Mouse (Mus musculus): Measurements from ENCODE around the gene Notch1. TPM values are rescaled to one million over a fixed set of nuclear protein-coding genes. Genes with fewer than 3 reads are reported as not detected.
A peak's percentile ranks its signal among the peaks of the same experiment; 100 is the strongest.

Gene Notch1
- total RNA-seq, 2 experiments from 2014 or later, result 3.3 to 7.3 TPM

DNA sequence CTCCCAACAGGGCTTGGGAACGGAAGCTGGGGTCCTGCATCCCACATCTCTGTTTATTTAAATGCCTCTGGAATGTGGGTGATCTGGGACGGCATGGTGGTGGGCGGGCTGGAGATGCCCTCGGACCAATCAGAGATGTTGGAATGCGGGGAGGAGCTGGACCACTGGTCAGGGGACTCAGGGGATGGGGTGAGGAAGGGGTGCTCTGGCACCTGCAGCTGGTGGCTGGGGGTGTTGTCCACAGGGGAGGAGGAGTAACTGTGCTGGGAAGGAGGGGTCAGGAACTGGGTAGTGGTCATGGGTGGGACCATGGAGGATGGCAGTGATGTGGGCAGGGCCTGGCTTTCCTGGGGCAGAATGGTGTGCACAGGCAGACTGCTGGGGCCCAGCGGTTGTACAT, 57.0 kb downstream of the Notch1 start:
- ATAC-seq (replicated peaks; ENCODE audit: low FRiP score, poor library complexity, severe bottlenecking), result no peak

DNA sequence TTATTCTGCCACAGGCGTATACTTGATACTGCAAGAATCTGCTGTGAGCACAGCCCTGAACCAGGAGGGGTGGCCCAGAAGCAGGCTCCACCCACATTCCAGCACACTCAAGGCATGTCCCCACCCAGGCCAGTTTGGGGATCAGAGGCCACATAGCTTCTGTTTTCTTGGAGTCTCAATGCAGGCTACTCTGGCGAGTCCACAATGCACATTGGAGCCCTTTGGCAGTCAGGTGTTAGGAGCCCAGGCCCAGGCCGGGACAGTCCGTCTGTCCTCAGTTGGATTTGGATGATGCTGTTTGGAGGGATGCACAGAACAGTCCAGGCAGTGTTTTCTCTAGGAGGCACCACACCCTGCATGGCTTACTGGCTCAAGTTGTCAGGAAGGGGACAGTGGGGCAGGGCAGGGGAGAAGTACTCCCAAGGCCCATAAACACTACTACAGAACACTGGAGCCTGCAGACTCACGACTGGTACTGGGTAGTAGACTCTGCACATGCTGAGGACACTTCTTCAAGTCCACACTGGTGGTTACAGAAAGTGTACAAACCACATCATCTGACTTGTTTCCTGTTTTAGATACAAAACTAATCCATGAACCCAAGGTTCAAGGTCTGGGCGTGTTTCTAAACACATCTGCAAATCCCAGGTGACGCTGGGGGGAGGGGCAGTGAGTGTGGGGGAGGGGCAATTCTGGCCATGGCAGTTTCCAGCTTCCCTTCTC, 57.9 kb downstream of the Notch1 start:
- no peak for ATAC-seq (replicated peaks; ENCODE audit: low FRiP score, poor library complexity, severe bottlenecking)

DNA sequence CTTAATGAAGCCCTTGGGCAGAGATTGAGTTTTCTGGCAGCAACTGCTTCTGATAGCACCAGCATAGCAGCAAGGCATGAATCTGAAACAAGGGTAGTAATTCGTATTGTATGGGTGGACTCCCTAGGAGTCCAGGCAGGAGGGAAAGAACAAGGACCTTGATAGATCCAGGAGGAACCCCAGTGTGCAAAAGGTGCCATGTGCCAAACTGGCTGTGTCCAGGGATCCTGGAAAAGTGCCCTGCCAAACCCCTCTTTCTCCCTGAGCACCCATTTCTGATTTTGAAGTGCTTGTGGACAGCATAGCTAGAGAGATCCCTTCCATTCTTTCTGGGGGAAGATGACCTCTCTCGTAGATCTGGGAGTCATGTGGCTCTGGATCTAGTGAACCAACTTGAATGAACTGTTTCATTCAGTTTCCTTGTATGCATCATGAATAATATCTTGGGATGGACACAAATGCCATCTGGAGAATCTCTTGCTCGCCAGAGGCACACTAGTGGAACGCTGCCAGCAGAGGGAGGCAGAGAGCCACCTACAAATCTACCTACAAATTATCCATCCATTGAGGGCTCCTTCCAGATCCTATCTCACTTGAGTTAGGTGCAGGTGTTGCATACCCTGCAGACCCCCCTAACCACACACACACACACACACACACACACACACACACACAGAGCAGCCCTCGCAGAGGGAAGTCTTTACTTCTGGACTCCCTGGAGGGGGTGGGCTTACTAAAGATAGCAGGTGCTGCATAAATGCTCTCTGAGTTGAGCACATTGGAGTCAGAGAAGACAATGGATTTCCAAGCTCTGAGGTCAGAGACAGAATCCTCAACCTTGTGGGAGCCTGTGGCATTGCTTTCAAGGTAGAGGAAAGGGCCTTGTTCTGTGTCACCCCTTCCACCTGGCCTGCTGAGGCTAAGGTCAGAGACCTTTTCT, 67.1 kb downstream of the Notch1 start:
- ATAC-seq (replicated peaks; ENCODE audit: low FRiP score, poor library complexity, severe bottlenecking), result no peak

DNA sequence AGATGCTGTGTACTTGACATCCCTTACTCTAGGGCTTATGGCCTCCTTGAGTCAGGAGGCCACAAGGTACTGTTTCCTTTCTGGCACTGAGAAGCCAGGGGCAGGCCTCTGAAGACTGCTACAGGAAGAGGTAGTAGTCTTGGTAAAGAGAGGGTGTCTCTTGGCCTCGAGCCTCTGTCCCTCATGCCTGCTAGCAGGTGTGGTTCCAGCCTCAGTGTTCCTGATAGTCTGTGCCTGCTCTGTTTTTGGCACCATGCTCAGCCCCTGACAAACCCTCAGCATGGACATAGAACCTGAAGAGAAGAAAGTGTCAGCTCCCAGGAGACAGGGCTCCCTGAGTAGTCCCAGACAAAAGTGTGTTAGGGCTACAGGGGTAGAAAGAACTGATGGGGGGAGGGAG, 69.0 kb downstream of the Notch1 start:
- ATAC-seq (replicated peaks; ENCODE audit: low FRiP score, poor library complexity, severe bottlenecking), result no peak

DNA sequence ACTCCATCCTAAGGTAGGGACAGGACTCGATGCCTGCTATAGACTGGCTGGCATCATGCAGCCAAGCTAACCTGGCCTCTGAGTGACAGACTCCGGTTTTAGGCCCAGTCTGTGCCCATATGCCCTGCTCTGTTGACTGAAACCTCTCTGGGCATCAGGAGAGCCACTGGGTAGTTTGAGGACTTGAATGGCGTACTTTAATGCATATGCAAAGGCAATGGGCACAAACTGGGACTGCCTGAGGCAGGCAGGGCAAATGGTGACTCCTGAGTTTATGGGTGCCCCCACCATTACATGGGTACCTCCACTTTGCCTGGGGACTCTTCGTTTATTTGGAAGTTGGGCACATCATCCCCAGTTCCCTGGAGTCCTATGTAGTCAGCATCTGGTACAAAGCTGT, 69.8 kb downstream of the Notch1 start:
- no peak for ATAC-seq (replicated peaks; ENCODE audit: low FRiP score, poor library complexity, severe bottlenecking)

DNA sequence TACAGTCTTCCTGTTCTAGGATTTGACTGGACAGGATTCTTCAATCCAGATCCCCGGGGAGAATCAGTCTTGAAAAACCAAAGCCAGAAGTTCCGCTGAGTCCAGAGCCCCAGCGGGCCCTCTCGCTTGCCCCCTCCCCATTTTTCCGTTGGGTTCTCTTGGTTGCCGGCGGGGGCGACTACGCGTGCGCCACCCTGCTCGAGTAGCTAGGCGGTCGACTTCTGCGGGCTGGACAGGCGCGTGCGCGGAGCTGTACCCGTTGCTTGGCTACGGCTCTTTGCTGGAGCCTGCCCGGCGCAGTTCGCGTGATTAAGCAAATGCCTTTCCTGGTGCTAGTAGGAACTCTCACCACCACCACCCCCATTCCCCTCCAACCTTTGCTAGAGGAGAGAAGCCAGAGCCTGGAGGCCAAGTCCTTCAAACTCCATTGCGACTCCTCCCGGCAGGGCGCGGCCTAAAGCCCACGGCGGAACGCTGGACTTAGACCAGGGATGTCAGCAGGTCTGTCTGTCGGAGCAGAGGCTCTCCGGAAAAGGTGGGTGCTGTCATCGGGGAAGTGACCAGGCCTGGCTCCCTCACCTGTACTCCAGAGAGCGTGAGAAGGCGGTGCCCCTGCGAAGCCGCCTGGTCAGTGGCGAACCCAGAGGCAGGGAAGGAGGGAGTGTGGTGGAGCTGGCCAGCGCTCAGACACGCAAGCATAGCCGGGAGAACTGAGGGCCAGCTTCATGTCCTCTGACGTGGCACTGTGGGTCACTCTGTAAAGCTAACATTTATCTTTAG, 70.6 kb downstream of the Notch1 start:
- ATAC-seq (replicated peaks; ENCODE audit: low FRiP score, poor library complexity, severe bottlenecking), result peak; percentile 75

DNA sequence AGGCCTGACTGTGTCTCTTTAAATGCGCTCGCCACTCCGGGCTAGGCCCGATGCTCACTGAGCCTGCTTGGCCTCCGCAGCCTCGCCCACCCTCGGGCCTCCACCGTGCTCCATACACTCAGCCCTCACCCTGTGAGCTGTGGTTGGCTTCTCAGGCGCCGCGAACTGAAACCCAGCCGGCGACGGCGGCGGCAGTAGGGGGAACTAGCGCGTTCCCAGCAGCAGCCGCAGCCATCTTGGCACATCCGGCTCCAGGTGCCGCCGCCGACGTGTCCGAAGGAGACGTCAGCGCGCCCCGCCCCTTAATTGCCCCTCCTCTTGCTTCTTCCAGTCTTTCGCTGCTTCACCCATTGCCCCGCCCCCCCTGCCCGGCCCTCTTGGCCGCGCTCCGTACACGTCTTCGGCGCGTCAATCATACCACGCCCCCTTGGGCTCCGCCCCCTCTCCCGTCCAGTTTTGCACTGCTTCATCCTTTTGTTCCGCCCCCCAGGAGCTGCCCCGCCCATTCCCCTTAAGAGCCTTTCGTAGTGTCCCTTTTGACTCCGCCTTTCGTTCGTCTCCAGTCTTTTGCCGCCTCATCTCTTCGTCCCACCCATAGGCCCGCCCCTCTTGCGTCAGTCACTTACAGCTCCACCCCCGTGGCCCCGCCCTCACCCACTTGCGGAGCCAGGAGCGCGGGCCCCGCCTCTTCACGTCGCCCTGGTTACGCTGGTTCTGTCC, 71.4 kb downstream of the Notch1 start, which contains the start of gene Sec16a:
Gene Sec16a (minus strand): TSS at position 271 of the 720 bp plus-strand sequence.
- peak; percentile 82 for ATAC-seq (replicated peaks; ENCODE audit: low FRiP score, poor library complexity, severe bottlenecking)

DNA sequence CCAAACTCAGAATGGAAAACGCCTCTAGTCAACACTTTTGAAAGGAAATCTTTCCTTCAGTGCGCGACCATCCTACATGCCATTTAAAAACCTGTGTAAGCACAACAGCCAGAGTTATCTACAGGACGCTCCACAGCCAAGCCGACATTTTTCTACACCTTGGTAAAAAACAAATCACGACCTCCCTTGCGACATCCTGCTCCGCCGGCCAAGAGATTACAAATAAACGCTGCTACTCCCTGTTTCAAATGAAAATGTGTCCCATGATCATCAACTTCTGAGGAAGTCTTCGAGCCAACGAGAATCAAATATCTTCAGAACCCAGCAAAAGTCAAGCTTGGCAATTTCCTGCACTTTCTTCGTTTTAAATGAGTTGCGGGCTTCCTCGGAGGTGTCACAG, 72.1 kb downstream of the Notch1 start:
- no peak for ATAC-seq (replicated peaks; ENCODE audit: low FRiP score, poor library complexity, severe bottlenecking)

DNA sequence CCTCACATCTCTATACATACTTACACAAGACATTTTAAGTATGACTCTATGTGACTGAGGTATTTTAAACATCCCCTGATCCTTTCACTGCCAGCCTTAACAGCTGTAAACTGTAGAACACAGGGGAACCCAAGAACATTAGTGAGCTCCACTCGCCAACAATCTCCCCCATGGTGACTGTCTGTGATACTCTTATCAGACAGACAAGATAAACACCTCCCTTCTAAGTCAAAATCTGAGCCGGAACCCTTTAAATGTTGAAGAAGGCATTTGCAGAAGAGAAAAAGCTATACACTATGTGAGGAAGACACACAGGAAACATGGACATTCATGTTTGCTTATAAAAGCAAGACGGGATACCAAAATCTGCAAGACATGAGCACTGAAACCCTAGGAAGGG, 72.6 kb downstream of the Notch1 start:
- no peak for ATAC-seq (replicated peaks; ENCODE audit: low FRiP score, poor library complexity, severe bottlenecking)

DNA sequence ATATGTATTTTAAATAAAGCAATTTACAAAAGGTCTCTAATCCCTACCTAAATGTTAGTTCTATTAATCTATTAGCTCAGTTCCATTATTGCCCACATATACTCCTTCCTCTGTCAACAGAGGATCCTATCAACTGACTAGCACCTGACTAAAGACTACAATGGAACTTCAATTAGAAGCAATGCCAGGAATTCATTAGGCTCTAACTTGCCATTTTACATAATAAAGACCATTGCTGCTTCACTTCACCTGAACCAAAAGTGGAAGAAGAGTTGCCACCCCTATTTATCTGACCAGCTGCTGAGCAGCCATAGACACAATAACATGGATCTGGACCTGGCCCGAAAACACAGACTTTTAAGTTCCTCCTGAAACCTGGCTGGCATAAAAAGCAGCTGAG, 73.6 kb downstream of the Notch1 start:
- no peak for ATAC-seq (replicated peaks; ENCODE audit: low FRiP score, poor library complexity, severe bottlenecking)

DNA sequence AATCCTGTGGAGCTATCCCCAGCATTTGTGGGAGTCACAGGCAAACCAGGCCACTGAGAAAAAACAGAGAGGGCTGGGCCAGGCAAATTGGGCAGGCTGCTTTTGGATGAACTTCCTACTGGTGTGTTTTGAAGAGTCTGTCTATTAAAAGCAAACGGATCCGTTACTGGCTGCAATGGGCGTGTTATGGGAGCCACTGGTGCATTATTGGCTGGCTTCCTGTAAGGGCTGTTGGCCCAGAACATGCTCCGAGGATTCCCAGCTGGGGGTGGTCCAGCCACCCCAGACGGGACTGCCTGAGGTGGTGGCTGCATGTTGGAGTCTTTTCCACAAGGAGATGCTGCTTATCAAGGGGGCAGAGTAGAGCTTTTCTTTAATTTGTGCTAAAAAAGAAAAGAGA, 74.8 kb downstream of the Notch1 start:
- no peak for ATAC-seq (replicated peaks; ENCODE audit: low FRiP score, poor library complexity, severe bottlenecking)

DNA sequence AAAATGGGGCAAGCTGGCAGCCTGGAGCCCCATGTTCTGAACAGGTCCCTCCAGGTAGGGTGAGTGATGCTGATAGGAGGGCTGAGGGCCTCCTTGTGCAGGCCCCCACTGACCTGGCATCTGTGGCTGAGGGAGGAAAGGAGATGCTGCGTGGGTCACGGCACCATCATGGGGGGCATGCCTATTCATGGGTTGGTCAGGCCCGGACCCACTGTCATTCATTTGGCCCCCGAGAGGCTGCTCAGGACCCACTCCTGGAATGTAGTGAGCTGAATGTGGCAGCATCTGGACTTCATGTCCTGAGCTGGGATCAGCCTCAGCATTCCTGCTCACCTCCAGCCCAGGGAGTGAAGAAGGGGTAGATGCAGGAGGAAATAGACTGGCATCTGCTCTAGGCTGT, 75.2 kb downstream of the Notch1 start:
- no peak for ATAC-seq (replicated peaks; ENCODE audit: low FRiP score, poor library complexity, severe bottlenecking)

DNA sequence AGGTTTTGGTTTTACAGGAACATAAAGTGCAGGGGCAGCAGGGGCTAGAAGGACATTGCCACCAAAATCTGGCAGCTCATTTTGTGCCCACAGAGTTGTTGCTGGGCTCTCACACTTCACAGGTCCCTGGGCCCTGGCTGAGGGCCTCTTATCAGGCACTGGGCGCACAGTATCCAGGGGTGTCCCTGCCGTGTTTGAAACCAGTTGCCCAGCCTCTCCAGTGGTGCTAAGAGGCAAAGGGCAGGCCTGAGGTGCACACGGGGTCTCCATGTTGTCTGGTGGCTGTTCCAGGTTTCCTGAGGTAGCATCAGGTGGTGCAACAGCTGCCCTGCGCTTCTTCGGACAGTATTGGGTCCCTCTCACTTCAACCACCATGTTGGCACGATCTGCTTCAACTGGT, 76.8 kb downstream of the Notch1 start:
- ATAC-seq (replicated peaks; ENCODE audit: low FRiP score, poor library complexity, severe bottlenecking), result no peak

DNA sequence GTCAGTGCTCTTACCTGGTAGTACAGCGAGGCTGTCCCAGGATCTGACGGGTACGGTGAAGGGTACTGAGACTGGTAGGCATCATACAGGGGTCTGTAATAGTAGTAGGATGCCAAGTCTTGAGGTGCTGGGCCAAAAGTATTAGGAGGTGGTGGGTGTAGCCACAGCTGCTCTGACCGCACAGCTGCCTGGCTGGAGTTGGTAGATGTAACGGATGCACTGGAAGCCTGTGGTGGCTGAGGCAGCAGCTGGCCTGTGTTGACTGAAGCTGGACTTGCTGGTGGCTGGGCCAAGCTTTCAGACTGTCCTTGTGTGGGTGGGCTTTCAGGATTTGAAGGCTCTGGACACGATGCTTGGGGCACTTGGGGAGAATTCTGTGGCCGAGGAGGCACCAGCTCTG, 78.1 kb downstream of the Notch1 start:
- ATAC-seq (replicated peaks; ENCODE audit: low FRiP score, poor library complexity, severe bottlenecking), result no peak

DNA sequence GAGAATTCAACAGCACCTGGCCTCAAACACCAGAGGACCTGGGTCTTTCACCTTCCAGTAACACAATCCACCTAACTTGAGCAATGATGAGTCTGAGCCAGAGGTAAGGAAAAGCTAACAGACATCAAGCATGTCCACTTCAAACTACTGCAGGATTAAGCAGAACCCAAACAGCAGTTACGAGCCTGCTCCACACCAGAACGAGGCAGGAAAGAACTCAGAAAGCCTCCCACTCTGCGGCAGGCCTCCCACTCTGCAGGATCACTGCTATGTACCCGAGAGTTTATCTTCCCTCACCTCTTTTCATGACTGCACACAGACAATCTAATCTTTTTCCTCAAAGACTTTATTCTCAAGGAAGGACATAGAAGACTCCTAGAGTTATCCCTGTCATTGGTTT, 79.2 kb downstream of the Notch1 start:
- no peak for ATAC-seq (replicated peaks; ENCODE audit: low FRiP score, poor library complexity, severe bottlenecking)

DNA sequence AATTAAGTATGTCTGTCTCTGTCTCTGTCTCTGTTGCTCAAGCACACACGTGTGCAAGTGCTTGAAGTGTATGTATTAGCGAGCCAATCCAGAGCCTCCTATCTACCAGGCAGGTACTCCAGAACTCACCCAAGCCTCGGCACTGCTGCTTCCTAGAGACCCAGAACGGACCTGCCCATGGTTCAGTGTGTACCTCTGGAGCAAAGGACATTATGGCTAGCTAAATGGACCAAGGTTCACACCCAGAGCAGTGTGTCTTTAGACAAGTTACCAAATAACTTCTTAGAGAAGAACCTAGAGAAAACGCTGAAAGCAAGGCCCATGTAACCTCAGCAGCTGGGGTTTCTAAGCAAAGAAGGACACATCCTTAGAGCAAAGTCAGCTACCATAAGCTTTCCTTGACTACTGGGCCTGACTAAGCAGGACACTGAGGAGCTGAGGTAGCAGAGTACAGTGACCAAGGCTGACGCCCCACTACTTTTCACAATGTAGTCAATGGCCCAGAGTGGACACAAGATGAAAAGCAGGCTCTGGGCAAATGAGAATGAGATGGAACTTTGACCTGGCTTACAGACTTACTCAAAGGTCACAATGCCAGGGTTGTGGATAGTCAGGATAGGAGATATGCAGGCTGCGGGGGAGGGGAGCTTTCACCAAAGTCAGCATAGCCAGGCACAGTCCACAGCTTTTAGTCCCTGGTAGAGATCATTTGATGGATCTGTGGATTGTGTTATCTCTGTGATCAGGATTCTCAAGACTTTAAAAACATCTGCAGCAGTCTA, 81.5 kb downstream of the Notch1 start:
- no peak for ATAC-seq (replicated peaks; ENCODE audit: low FRiP score, poor library complexity, severe bottlenecking)

DNA sequence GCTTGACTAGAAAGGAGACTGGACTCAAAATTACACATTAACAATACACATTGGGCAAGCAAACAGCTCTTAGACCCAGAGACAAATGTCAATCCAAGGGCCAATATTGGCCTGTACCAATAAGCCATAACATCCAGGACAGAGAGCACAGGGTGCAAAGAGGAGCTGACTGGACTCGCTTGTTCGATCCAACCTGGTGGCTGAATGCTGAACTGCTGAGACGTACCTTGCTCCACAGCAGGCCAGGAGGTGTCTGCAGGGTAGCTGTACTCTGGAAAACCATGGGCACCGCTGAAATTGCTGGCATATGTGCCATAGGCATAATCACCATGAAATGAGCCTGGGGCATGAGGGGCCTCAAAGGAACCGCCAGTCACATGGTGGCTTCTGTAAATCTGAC, 86.6 kb downstream of the Notch1 start:
- ATAC-seq (replicated peaks; ENCODE audit: low FRiP score, poor library complexity, severe bottlenecking), result no peak

DNA sequence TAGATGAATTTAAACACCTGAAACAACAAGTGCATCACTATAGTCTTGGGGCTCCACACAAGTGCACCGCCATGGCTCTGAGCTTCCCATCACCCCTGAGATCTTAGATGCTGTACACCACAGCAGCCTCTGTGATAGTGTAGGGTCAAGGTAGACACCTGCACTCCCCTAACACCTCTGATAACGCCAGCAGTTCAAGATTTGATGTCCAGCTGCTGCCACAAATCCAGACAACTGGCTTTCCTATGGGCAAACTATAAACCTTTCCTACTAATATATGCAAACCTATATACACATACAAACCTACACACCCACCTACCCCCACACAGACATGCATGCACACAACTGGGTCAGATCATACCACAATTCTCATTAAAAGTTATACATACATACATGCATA, 91.9 kb downstream of the Notch1 start:
- no peak for ATAC-seq (replicated peaks; ENCODE audit: low FRiP score, poor library complexity, severe bottlenecking)

DNA sequence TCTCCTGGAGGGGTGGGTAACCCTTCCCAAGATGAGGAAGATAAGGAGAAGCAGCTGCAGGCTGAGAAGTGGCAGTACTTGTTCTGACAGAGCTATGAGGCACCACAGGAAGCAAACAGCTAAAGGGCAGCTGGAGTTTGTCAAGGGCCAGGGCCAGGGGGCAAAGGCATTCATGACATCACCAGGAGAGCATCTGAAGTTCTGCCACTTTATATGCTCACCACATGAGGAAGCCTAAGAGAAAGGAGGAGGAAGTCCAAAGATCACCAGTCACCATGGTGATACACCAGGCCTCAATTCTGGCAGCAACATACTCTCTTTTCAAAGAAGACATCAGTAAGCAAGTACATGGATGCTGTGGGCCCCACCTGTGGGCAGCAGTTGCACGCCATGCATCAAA, 93.4 kb downstream of the Notch1 start:
- ATAC-seq (replicated peaks; ENCODE audit: low FRiP score, poor library complexity, severe bottlenecking), result no peak

Data from erythroblast, adult 5-6 weeks (primary cell).